Mouse (Mus musculus) myocyte (in vitro differentiated cells): ENCODE results near the gene Ttll8. TPM values are rescaled to one million over a fixed set of nuclear protein-coding genes. Genes with fewer than 3 reads are reported as not detected.

Source experiments
- H3K27me3 ChIP-seq: one replicate; pipeline ENCODE4 v1.6.1; 2011; ENCODE audit not compliant: control insufficient read depth, insufficient read depth, insufficient read length
- H3K36me3 ChIP-seq: one replicate; pipeline ENCODE4 v1.6.1; 2011; ENCODE audit not compliant: control insufficient read depth, insufficient read depth
- H3K4me2 ChIP-seq: one replicate; pipeline ENCODE4 v1.6.1; 2011; ENCODE audit warnings: low read depth, control low read depth
- H3K4me3 ChIP-seq: one replicate; pipeline ENCODE4 v1.5.1; 2011; ENCODE audit warnings: mild to moderate bottlenecking, control low read depth, moderate library complexity
- H3K79me2 ChIP-seq: one replicate; pipeline ENCODE4 v1.6.1; 2011; ENCODE audit not compliant: control insufficient read depth, insufficient read depth
- H3ac ChIP-seq: one replicate; pipeline ENCODE4 v1.6.1; 2011; ENCODE audit not compliant: control insufficient read depth, insufficient read length
- CEBPB ChIP-seq: IDR thresholded peaks from 2 replicates; pipeline ENCODE4 v1.6.1; 2011; ENCODE audit warnings: mild to moderate bottlenecking, moderate library complexity; ENCODE audit not compliant: poor library complexity, insufficient read depth, severe bottlenecking
- E2F4 ChIP-seq: IDR thresholded peaks from one replicate; pipeline ENCODE4 v1.6.1; 2011; ENCODE audit warnings: mild to moderate bottlenecking, control low read depth, moderate library complexity; ENCODE audit not compliant: insufficient read depth
- MAX ChIP-seq: IDR thresholded peaks from one replicate; pipeline ENCODE4 v1.6.1; 2011; ENCODE audit warnings: low read depth, mild to moderate bottlenecking, control low read depth
- MYOD1 ChIP-seq, 3 experiments: IDR thresholded peaks; one replicate each; pipeline ENCODE4 v1.6.1; 2011; ENCODE audit warnings: control low read depth in 2 of 3, low read depth in 2 of 3, mild to moderate bottlenecking in 2 of 3, moderate library complexity in 1 of 3; ENCODE audit not compliant: insufficient read length in 2 of 3, control insufficient read depth in 1 of 3
- MYOG ChIP-seq, 3 experiments: IDR thresholded peaks; one replicate each; pipeline ENCODE4 v1.6.1; 2011; ENCODE audit warnings: control low read depth in 2 of 3, low read depth in 2 of 3, mild to moderate bottlenecking in 2 of 3; ENCODE audit not compliant: insufficient read length in 2 of 3, control insufficient read depth in 1 of 3, insufficient read depth in 1 of 3
- POLR2A ChIP-seq: IDR thresholded peaks from one replicate; pipeline ENCODE4 v1.6.1; 2011; ENCODE audit warnings: low read depth, mild to moderate bottlenecking, control low read depth, moderate library complexity; ENCODE audit not compliant: insufficient read length
- POLR2AphosphoS2 ChIP-seq: IDR thresholded peaks from one replicate; pipeline ENCODE4 v1.6.1; 2011; ENCODE audit warnings: low read depth, control low read depth; ENCODE audit not compliant: insufficient read length
- REST ChIP-seq: IDR thresholded peaks from one replicate; pipeline ENCODE4 v1.6.1; 2011; ENCODE audit warnings: mild to moderate bottlenecking, control low read depth, moderate library complexity; ENCODE audit not compliant: insufficient read depth, insufficient read length
- SRF ChIP-seq: IDR thresholded peaks from one replicate; pipeline ENCODE4 v1.6.1; 2011; ENCODE audit warnings: low read depth; ENCODE audit not compliant: control insufficient read depth, insufficient read length
- TCF12 ChIP-seq: IDR thresholded peaks from one replicate; pipeline ENCODE4 v1.6.1; 2011; ENCODE audit warnings: mild to moderate bottlenecking, control low read depth; ENCODE audit not compliant: poor library complexity, insufficient read depth, severe bottlenecking
- TCF3 ChIP-seq: IDR thresholded peaks from one replicate; pipeline ENCODE4 v1.6.1; 2011; ENCODE audit warnings: low read depth, control low read depth; ENCODE audit not compliant: insufficient read length
- USF1 ChIP-seq: IDR thresholded peaks from one replicate; pipeline ENCODE4 v1.6.1; 2011; ENCODE audit warnings: low read depth, mild to moderate bottlenecking, control low read depth, moderate library complexity
- polyA plus RNA-seq: library from polyadenylated mRNA; unstranded; fragments of >200 nt; fragmentation: generic; extraction: Trizol; gene quantifications from one replicate; pipeline ENCODE4 v1.2.1, GENCODE M21; 2012; ENCODE audit warnings: missing spikeins

Gene Ttll8
- polyA plus RNA-seq, 1 experiment: not detected

DNA sequence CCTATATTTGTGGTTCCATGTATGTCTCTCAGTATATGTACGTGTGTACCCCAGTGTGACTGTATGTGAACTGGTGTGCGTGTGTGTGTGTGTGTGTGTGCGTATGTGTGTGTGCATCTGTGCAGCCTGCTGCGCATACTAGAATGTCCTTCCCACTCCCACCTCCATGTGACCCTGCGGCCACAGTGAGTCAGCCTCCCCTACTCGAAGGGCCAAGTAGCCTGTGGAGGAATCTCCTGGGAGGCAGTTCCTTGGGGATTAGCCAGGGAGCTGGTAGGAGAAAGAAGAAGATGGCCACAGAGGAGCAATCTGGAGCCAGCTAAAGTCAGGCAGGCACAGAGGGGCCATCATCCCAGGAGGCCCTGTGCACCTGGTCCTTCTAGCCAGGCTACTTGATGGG, 79.7 kb downstream of the Ttll8 start:
- H3K36me3 ChIP-seq: no peaks in the 10 kb centered on the region
- H3K4me3 ChIP-seq: no peak overlapping the region
- no peaks in the 10 kb centered on the region for H3K79me2 ChIP-seq
- TF ChIP-seq TCF3 (no peak), USF1 (peak; percentile 94), MYOD1 (IDR thresholded peaks at IDR 0.05; ENCODE audit: control insufficient read depth in 1 of 3, insufficient read length in 2 of 3, low read depth in 2 of 3) (peak in 2 of 3 experiments; percentile 15 to 39)
- H3K27me3 ChIP-seq: no peaks in the 10 kb centered on the region
- H3ac ChIP-seq: no peak overlapping the region
- no peak overlapping the region for H3K4me2 ChIP-seq

DNA sequence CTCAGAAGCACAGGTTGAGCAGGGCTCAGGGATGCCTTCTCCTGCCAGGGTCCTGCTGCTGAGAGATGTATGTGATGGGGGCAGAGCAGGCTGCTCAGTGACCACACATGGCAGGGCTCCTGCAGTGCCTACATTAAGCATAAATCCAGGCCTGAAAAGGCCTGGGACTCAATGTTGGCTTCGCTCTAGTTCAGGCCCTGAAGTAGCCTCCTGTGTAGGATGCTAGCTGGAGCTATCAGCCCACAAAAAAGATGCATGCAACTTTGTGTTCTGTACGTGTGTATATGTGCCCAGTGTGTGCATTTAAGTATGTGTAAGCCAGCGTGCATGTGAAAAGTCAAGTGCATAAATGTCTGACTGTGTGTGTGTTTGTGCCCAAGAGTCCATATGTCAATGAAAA, 80.2 kb downstream of the Ttll8 start:
- Histone ChIP-seq H3K4me2 (no peak overlapping the region), H3K27me3 (no peaks in the 10 kb centered on the region), H3ac (no peak overlapping the region), H3K79me2 (no peaks in the 10 kb centered on the region), H3K36me3 (no peaks in the 10 kb centered on the region), H3K4me3 (no peak overlapping the region)
- TF ChIP-seq MYOG (IDR thresholded peaks at IDR 0.05; ENCODE audit: control insufficient read depth in 1 of 3, insufficient read depth in 1 of 3, insufficient read length in 2 of 3, low read depth in 2 of 3): no peak
- no peak for TF ChIP-seq SRF
- no peak for TF ChIP-seq CEBPB
- TF ChIP-seq MYOD1 (IDR thresholded peaks at IDR 0.05; ENCODE audit: control insufficient read depth in 1 of 3, insufficient read length in 2 of 3, low read depth in 2 of 3): no peak
- no peak for TF ChIP-seq REST
- no peak for TF ChIP-seq TCF3

DNA sequence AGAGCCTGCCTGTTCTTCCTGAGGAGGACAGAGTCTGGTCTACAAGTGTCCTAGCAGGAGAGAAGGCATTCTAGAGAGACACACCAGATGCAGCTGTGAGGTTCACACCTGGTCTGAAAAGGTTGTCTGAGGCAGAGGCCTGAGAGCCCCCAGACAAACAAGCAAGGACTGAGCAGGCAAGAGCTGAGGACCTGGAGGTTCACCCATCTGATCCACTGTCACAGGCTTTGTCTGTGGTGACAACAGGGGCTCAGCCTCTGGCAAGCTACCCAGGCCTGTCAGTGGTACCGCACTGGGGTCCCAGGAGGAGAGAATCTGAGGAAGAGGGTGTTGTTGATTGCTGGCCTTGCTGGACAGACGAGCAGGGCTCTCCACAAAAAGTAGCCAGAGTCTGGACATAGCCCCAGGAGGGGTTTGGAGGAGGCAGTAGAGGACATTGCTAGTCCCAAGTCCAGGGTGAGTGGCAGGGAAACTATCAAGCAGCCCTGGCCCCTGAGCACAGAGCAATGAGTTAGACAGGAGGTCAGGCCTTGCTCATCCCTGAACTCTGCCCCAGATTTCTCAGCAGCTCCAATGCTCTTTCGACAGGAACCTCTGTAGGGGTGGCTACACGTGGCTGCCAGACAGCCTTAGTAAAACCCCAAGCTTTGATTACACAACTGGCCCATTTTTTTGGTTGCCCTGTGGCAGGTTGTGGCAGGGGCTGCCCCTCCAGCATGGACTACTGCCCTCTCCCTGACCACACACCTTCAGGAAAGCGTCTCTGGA, 83.6 kb downstream of the Ttll8 start:
- Histone ChIP-seq H3ac (no peak overlapping the region), H3K79me2 (no peaks in the 10 kb centered on the region), H3K4me2 (no peak overlapping the region), H3K27me3 (no peaks in the 10 kb centered on the region), H3K4me3 (no peak overlapping the region), H3K36me3 (peaks cover 3% of the 10 kb centered on the region)
- TF ChIP-seq E2F4: no peak

DNA sequence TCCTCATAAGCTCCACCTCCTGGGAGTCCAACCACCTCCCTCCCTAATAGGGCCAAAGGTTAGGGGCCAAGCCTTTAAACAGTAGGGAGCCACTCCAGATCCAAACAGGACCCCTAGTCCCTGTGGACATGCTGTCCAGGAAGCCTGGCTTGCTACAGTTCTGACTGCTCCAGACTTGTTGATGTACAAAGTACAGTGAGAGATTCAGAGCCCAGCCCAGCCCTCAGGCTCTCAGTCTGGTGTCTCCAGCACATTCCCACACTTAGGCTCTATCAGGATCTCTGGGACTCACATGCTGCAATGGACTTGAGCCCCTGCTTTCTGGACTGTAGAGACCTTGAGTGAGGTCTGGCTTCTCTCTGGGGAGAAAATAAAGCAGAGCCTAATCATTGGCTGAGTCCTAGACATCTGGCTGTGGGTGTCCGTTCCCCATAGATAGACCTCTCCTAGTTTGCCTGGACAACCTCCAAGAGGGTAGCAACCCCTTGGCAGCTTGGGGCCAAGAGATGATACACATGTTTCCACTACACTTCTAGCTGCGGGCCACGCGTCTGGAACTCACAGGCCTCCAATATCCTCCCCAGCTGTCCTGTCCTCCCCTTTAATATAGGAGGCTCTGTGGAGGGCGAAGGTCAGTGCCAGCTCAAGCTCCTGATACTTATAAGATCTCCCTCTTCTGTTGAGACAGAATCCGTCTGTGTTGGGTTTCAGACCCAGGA, 86.0 kb downstream of the Ttll8 start:
- peaks cover 12% of the 10 kb centered on the region for H3K79me2 ChIP-seq
- TF ChIP-seq POLR2AphosphoS2: peak; percentile 25
- no peak for TF ChIP-seq E2F4
- no peak overlapping the region for H3ac ChIP-seq
- peaks cover 10% of the 10 kb centered on the region for H3K36me3 ChIP-seq
- H3K27me3 ChIP-seq: no peaks in the 10 kb centered on the region
- H3K4me3 ChIP-seq: no peak overlapping the region
- no peak overlapping the region for H3K4me2 ChIP-seq

DNA sequence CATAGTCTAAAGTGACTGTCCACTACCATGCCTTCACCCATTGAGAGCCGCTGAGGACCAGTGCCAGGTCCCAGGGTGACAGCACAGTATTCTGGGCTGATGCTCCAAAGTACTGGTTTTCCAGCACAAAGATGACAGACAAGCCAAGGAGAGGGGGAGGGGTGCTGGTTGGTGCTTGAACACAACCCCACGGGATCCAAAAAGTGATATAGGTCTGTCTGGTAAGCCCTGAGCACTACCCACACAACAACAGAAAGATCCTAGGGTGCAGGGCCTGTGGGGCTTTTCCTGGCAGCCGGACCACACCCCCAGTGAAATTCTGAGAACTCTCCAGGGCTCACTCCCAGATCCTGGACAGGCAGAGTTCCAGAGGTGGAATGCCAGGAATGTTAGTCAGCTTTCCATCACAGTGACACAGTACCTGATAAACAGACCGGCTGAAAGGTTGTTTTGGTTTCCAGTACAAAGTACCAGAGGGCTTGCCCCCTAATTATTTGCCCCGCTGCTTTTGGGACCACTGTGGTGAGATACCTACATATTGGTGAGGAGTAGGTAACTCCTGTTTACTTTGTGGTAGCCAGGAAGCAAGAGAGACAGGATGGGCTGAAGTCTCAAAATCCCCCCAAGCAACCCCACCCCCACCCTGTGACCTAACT, 86.7 kb downstream of the Ttll8 start:
- H3K36me3 ChIP-seq: peaks cover 10% of the 10 kb centered on the region
- H3K79me2 ChIP-seq: peaks cover 12% of the 10 kb centered on the region
- no peak overlapping the region for H3K4me2 ChIP-seq
- H3K4me3 ChIP-seq: no peak overlapping the region
- TF ChIP-seq MYOD1 (IDR thresholded peaks at IDR 0.05; ENCODE audit: control insufficient read depth in 1 of 3, insufficient read length in 2 of 3, low read depth in 2 of 3): no peak
- peak; percentile 51 for TF ChIP-seq POLR2AphosphoS2
- no peak for TF ChIP-seq TCF12
- H3ac ChIP-seq: no peak overlapping the region
- no peaks in the 10 kb centered on the region for H3K27me3 ChIP-seq

DNA sequence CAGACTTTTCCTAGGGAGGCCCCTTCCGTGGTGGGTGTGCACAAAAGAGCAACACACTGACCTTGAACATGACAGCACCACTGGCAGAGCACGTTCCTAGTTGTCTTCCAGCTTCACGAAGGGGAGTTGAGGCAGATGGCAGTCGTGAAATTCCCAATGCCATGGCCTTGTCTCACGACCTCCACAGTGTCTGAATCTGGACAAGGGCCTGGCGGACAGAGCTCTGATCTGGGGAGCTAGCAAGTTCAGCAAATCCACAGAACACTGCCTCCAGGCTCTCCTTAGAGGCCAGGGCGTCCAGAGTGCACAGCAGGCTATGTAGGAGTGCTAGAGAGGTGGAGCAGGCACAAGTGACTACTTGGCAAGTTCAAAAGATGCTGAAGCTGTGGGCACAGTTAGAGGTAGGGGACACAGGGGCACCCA, 87.3 kb downstream of the Ttll8 start:
- H3K4me3 ChIP-seq: no peak overlapping the region
- TF ChIP-seq REST: no peak
- TF ChIP-seq POLR2A: peak; percentile 28
- no peak for TF ChIP-seq MYOG (IDR thresholded peaks at IDR 0.05; ENCODE audit: control insufficient read depth in 1 of 3, insufficient read depth in 1 of 3, insufficient read length in 2 of 3, low read depth in 2 of 3)
- no peak for TF ChIP-seq MAX
- TF ChIP-seq CEBPB: no peak
- TF ChIP-seq SRF: no peak
- TF ChIP-seq TCF3: no peak
- no peak for TF ChIP-seq USF1
- TF ChIP-seq TCF12: no peak
- TF ChIP-seq POLR2AphosphoS2: peak; percentile 32
- TF ChIP-seq E2F4: no peak
- no peak for TF ChIP-seq MYOD1 (IDR thresholded peaks at IDR 0.05; ENCODE audit: control insufficient read depth in 1 of 3, insufficient read length in 2 of 3, low read depth in 2 of 3)
- H3K36me3 ChIP-seq: peaks cover 10% of the 10 kb centered on the region
- no peaks in the 10 kb centered on the region for H3K27me3 ChIP-seq
- no peak overlapping the region for H3K4me2 ChIP-seq
- peaks cover 12% of the 10 kb centered on the region for H3K79me2 ChIP-seq
- H3ac ChIP-seq: no peak overlapping the region
